Mouse (Mus musculus) CH12.LX (cell line): Measurements from ENCODE around the gene Zmynd10. TPM values are rescaled to one million over a fixed set of nuclear protein-coding genes. Genes with fewer than 3 reads are reported as not detected.

Experiments used
- DNase-seq: peaks from one replicate; pipeline ENCODE4 v3.0.0-alpha.2; 2013; ENCODE audit errors: extremely low read depth
- H3K27ac ChIP-seq: 2 replicates; pipeline ENCODE4 v1.5.1; 2012; ENCODE audit warnings: low read depth, mild to moderate bottlenecking, control low read depth, moderate library complexity; ENCODE audit not compliant: insufficient read depth
- H3K27me3 ChIP-seq: replicated peaks from 2 replicates; pipeline ENCODE3; 2012; ENCODE audit warnings: inconsistent platforms
- H3K36me3 ChIP-seq, 2 experiments: replicated peaks in 1 of 2; 2 replicates each; pipeline versions ENCODE3 to v1.6.1; 2012; ENCODE audit warnings: inconsistent platforms in 1 of 2, low read length in 1 of 2, mild to moderate bottlenecking in 1 of 2, mixed read lengths in 1 of 2, moderate library complexity in 1 of 2; ENCODE audit not compliant: control insufficient read depth in 1 of 2, insufficient read depth in 1 of 2
- H3K4me1 ChIP-seq, 2 experiments: 2 replicates each; pipeline ENCODE4 v1.6.1; 2012; ENCODE audit warnings: inconsistent platforms in 1 of 2, moderate library complexity in 1 of 2; ENCODE audit not compliant: insufficient read depth in 2 of 2, control insufficient read depth in 1 of 2
- H3K4me2 ChIP-seq: 2 replicates; pipeline ENCODE4 v1.6.1; 2012; ENCODE audit warnings: low read depth, mild to moderate bottlenecking, control low read depth; ENCODE audit not compliant: poor library complexity, insufficient read depth, severe bottlenecking
- H3K4me3 ChIP-seq, 3 experiments: fragments of 150-350 bp in 1 of 3; sonication (generic) in 1 of 3; replicated peaks in 1 of 3; 2 replicates each; pipeline versions ENCODE3 to v1.5.1; 2011 to 2012; ENCODE audit warnings: low read depth in 2 of 3, low read length in 2 of 3, mild to moderate bottlenecking in 2 of 3, moderate library complexity in 2 of 3, control low read depth in 1 of 3, improper control_type of control experiment in 1 of 3, inconsistent platforms in 1 of 3, mixed read lengths in 1 of 3; ENCODE audit not compliant: poor library complexity in 1 of 3
- H3K79me2 ChIP-seq: replicated peaks from 2 replicates; pipeline ENCODE4 v1.6.1; 2012; ENCODE audit warnings: mild to moderate bottlenecking, moderate library complexity; ENCODE audit not compliant: control insufficient read depth, poor library complexity, insufficient read depth, severe bottlenecking; ENCODE audit errors: extremely low read depth
- H3K9ac ChIP-seq: 2 replicates; pipeline ENCODE4 v1.6.1; 2012; ENCODE audit warnings: low read depth, mild to moderate bottlenecking, control low read depth, moderate library complexity; ENCODE audit not compliant: insufficient read depth
- H3K9me3 ChIP-seq: replicated peaks from 2 replicates; pipeline ENCODE3; 2012; ENCODE audit warnings: low read length, inconsistent platforms, mixed read lengths
- BHLHE40 ChIP-seq: IDR thresholded peaks from 2 replicates; pipeline ENCODE4 v1.6.1; 2011; ENCODE audit warnings: mild to moderate bottlenecking, low read depth, low read length, improper control_type of control experiment
- CHD1 ChIP-seq: IDR thresholded peaks from 2 replicates; pipeline ENCODE4 v1.6.1; 2012; ENCODE audit warnings: low read depth, low read length, improper control_type of control experiment, inconsistent platforms
- CHD2 ChIP-seq: IDR thresholded peaks from 2 replicates; pipeline ENCODE4 v1.6.1; 2011; ENCODE audit warnings: low read length, improper control_type of control experiment
- E2F4 ChIP-seq: IDR thresholded peaks from 2 replicates; pipeline ENCODE4 v1.6.1; 2011; ENCODE audit warnings: low read depth, low read length, improper control_type of control experiment; ENCODE audit not compliant: insufficient replicate concordance
- ELF1 ChIP-seq: IDR thresholded peaks from 2 replicates; pipeline ENCODE4 v1.6.1; 2014; ENCODE audit warnings: low read depth, mild to moderate bottlenecking, inconsistent platforms, low read length, improper control_type of control experiment
- EP300 ChIP-seq: IDR thresholded peaks from 2 replicates; pipeline ENCODE4 v1.6.1; 2011; ENCODE audit warnings: low read length, improper control_type of control experiment
- ETS1 ChIP-seq: conservative IDR thresholded peaks from 2 replicates; pipeline ENCODE4 v1.6.1; 2012; ENCODE audit warnings: low read depth, mild to moderate bottlenecking, inconsistent platforms, low read length, improper control_type of control experiment, moderate library complexity
- GABPA ChIP-seq: IDR thresholded peaks from 2 replicates; pipeline ENCODE4 v1.6.1; 2012; ENCODE audit warnings: low read depth, low read length, improper control_type of control experiment, inconsistent platforms; ENCODE audit not compliant: insufficient replicate concordance
- HCFC1 ChIP-seq: IDR thresholded peaks from 2 replicates; pipeline ENCODE4 v1.6.1; 2012; ENCODE audit warnings: low read depth, mild to moderate bottlenecking, inconsistent platforms, low read length, improper control_type of control experiment
- JUN ChIP-seq: IDR thresholded peaks from 2 replicates; pipeline ENCODE4 v1.6.1; 2011; ENCODE audit warnings: low read depth, mild to moderate bottlenecking, low read length, improper control_type of control experiment, moderate library complexity; ENCODE audit not compliant: insufficient read depth
- KAT2A ChIP-seq: IDR thresholded peaks from 2 replicates; pipeline ENCODE4 v1.6.1; 2012; ENCODE audit warnings: low read length, improper control_type of control experiment, inconsistent platforms; ENCODE audit not compliant: insufficient replicate concordance
- MAFK ChIP-seq: IDR thresholded peaks from 2 replicates; pipeline ENCODE4 v1.6.1; 2011; ENCODE audit warnings: low read length, improper control_type of control experiment; ENCODE audit not compliant: insufficient replicate concordance
- MAX ChIP-seq: IDR thresholded peaks from 2 replicates; pipeline ENCODE4 v1.6.1; 2011; ENCODE audit warnings: low read length, improper control_type of control experiment
- MAZ ChIP-seq: IDR thresholded peaks from 2 replicates; pipeline ENCODE4 v1.6.1; 2012; ENCODE audit warnings: low read depth, mild to moderate bottlenecking, inconsistent platforms, low read length, improper control_type of control experiment, moderate library complexity
- MEF2A ChIP-seq: IDR thresholded peaks from 2 replicates; pipeline ENCODE4 v1.6.1; 2014; ENCODE audit warnings: low read depth, mild to moderate bottlenecking, inconsistent platforms, low read length, improper control_type of control experiment, borderline replicate concordance
- MXI1 ChIP-seq: IDR thresholded peaks from 2 replicates; pipeline ENCODE4 v1.6.1; 2011; ENCODE audit warnings: mild to moderate bottlenecking, low read depth, low read length, improper control_type of control experiment
- MYC ChIP-seq: IDR thresholded peaks from 2 replicates; pipeline ENCODE4 v1.6.1; 2011; ENCODE audit warnings: low read depth, mild to moderate bottlenecking, improper control_type of control experiment, low read length
- NELFE ChIP-seq: IDR thresholded peaks from 2 replicates; pipeline ENCODE4 v1.6.1; 2011; ENCODE audit warnings: low read depth, low read length, improper control_type of control experiment
- NRF1 ChIP-seq: IDR thresholded peaks from 2 replicates; pipeline ENCODE4 v1.6.1; 2014; ENCODE audit warnings: low read depth, mild to moderate bottlenecking, inconsistent platforms, low read length, improper control_type of control experiment, moderate library complexity
- PAX5 ChIP-seq: IDR thresholded peaks from 2 replicates; pipeline ENCODE4 v1.6.1; 2012; ENCODE audit warnings: low read length, inconsistent platforms, mixed read lengths
- POLR2A ChIP-seq: IDR thresholded peaks from 2 replicates; pipeline ENCODE4 v1.6.1; 2011; ENCODE audit warnings: low read depth, mild to moderate bottlenecking, improper control_type of control experiment, low read length
- POLR2AphosphoS2 ChIP-seq: IDR thresholded peaks from 2 replicates; pipeline ENCODE4 v1.6.1; 2011; ENCODE audit warnings: low read depth, low read length, improper control_type of control experiment
- SIN3A ChIP-seq: IDR thresholded peaks from 2 replicates; pipeline ENCODE4 v1.6.1; 2012; ENCODE audit warnings: low read length, improper control_type of control experiment, inconsistent platforms
- TCF12 ChIP-seq: IDR thresholded peaks from 2 replicates; pipeline ENCODE4 v1.6.1; 2014; ENCODE audit warnings: low read depth, mild to moderate bottlenecking, inconsistent platforms, low read length, improper control_type of control experiment
- ZKSCAN1 ChIP-seq: IDR thresholded peaks from 2 replicates; pipeline ENCODE4 v1.6.1; 2012; ENCODE audit warnings: low read depth, inconsistent platforms, low read length, improper control_type of control experiment, borderline replicate concordance
- ZMIZ1 ChIP-seq: IDR thresholded peaks from 2 replicates; pipeline ENCODE4 v1.6.1; 2012; ENCODE audit warnings: low read depth, mild to moderate bottlenecking, inconsistent platforms, low read length, improper control_type of control experiment
- ZNF384 ChIP-seq: IDR thresholded peaks from 2 replicates; pipeline ENCODE4 v1.6.1; 2012; ENCODE audit warnings: low read depth, low read length, improper control_type of control experiment, inconsistent platforms
- dilution Hi-C: fragments of 300-500 bp; cut with MboI; formaldehyde crosslinking; loops from 2 replicates; pipeline ENCODE4 v1.14.3; 2020; ENCODE audit warnings: low sequenced_read_pairs; ENCODE audit not compliant: extremely low pct_unique_long_range_greater_than_20kb, extremely low pct_ligation_motif_present
- in situ Hi-C: fragments of 300-500 bp; cut with MboI; formaldehyde crosslinking; loops from 3 replicates; pipeline ENCODE4 v1.14.3; 2019; ENCODE audit warnings: low sequenced_read_pairs, low pct_ligation_motif_present, low pct_unique_long_range_greater_than_20kb, mixed read lengths
- polyA plus RNA-seq: library from polyadenylated mRNA; unstranded; fragments of >175 nt; gene quantifications from 2 replicates; pipeline ENCODE4 v1.2.1, GENCODE M21; 2012; ENCODE audit warnings: low read depth; ENCODE audit not compliant: insufficient read length
- total RNA-seq, 2 experiments: library from RNA; depleted of rRNA; stranded (reverse); fragments of 300-350 nt in 1 of 2; fragments of >200 nt in 1 of 2; gene quantifications; 2 replicates each; pipeline ENCODE4 v1.2.3; 2012 to 2014

Gene Zmynd10
- total and polyA plus RNA-seq, 3 experiments, result 0.34 to 0.63 TPM; not detected in 1

GRCm38 (mm10) chr9:107553541-107554318 lies 6.6 kb downstream of the Zmynd10 start:
- dilution Hi-C loops, result no loop called here
- no peaks in the 10 kb centered on the region for H3K27me3 ChIP-seq

DNA sequence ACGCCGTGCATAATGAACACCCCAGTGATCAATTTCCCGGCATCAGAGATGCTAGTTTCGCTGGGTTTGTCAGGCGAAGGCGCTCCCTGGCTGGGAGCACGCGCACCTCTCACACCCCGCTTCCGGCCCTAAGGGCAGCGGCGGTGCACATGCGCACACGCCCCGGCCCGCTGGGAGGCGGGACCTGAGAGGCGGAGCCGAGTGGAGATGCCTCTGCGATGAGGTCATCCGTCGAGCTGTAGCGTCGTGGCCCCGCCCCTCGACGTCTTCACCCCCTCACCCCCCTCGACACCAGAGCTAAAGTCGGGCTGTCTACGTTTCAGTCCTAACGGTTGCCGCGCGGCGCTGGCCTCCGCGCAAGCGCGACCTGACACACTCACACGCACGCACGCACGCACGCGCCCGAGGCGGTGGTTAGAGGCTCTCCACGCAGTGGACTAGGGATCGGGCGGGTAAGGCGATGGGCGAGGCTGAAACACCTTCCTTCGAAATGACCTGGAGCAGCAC lies 7.3 kb downstream of the Zmynd10 start:
- Histone ChIP-seq H3K27ac (peak overlapping the region; percentile 82), H3K4me1 (peaks cover 10 to 30% of the 10 kb centered on the region in 2 experiments), H3K4me3 (peak overlapping the region; percentile 69 to 91 (median 83)), H3K9ac (peak overlapping the region; percentile 77), H3K79me2 (peaks cover 29% of the 10 kb centered on the region), H3K9me3 (no peaks in the 10 kb centered on the region), H3K36me3 (peaks cover 26 to 46% of the 10 kb centered on the region in 2 experiments), H3K4me2 (peak overlapping the region; percentile 77; the same call in 1 of the 2 replicates), H3K27me3 (no peaks in the 10 kb centered on the region)
- dilution Hi-C loops (no loop called here), in situ Hi-C loops (no loop called here)
- TF ChIP-seq NELFE (peak; percentile 77), MAX (peak; percentile 91), CHD1 (no peak), TCF12 (peak; percentile 77), BHLHE40 (peak; percentile 83), ZMIZ1 (peak; percentile 74), POLR2A (peak; percentile 93), KAT2A (0 out of 2 replicates have a peak, but pooled peaks have one; percentile 12), E2F4 (0 out of 2 replicates have a peak, but pooled peaks have one; percentile 48), MEF2A (peak; percentile 6; the same call in 1 of the 2 replicates), POLR2AphosphoS2 (peak; percentile 85), NRF1 (peak; percentile 88), CHD2 (no peak), EP300 (no peak), MXI1 (peak; percentile 92), MAZ (peak; percentile 80; the same call in 1 of the 2 replicates), ZNF384 (no peak), ELF1 (peak; percentile 90), MYC (peak; percentile 71), JUN (peak; percentile 80), HCFC1 (peak; percentile 42), ETS1 (peak; percentile 49; the same call in 1 of the 2 replicates), SIN3A (peak; percentile 77), PAX5 (no peak)
- peak; percentile 97 for DNase-seq

More at GRCm38 (mm10) chr9:107553541-107554318, 6.6 kb downstream of the Zmynd10 start:
- H3K4me3 ChIP-seq, result peak overlapping the region; percentile 68 to 81 (median 69)
- no peak overlapping the region for H3K27ac ChIP-seq
- TF ChIP-seq ETS1 (no peak), ELF1 (no peak), E2F4 (no peak), ZKSCAN1 (no peak), HCFC1 (no peak), MEF2A (no peak), SIN3A (no peak), EP300 (no peak), TCF12 (no peak), GABPA (no peak), ZNF384 (no peak), MAFK (no peak)
- H3K79me2 ChIP-seq, result peaks cover 29% of the 10 kb centered on the region
- peaks cover 21 to 40% of the 10 kb centered on the region in 2 experiments for H3K36me3 ChIP-seq
- H3K9me3 ChIP-seq, result no peaks in the 10 kb centered on the region
- DNase-seq, result no peak
- H3K4me1 ChIP-seq, result peaks cover 10 to 30% of the 10 kb centered on the region in 2 experiments
- H3K4me2 ChIP-seq, result peak overlapping the region; percentile 77
- in situ Hi-C loops, result no loop called here
- H3K9ac ChIP-seq, result peak overlapping the region; percentile 62
